8 mouse cellular contexts compared by ENCODE assay signal in genomic region chr19:58413290-58413689, GRCm38 (mm10). TPM values are rescaled to one million over a fixed set of nuclear protein-coding genes. Genes with fewer than 3 reads are reported as not detected.
DNase-seq lines count a peak whose midpoint lies in the region; ATAC-seq and TF ChIP-seq lines count a peak whose summit lies in the region.

No protein-coding gene starts in this region.

- no peak for TF ChIP-seq EP300 in MEL (IDR thresholded peaks at IDR 0.05; ENCODE audit: low read depth in 1 of 2, low read length in 2 of 2)

- no peak overlapping the region for H3K9ac ChIP-seq in MEL (ENCODE audit: control insufficient read depth, low read depth, low read length, poor library complexity, severe bottlenecking)
- H3K9ac ChIP-seq in embryonic facial prominence, embryonic 14.5 days (ENCODE audit: low read depth, low read length): no peak overlapping the region

- ATAC-seq in embryonic facial prominence, embryonic 14.5 days (ENCODE audit: low read depth): peak; percentile 44; the same call in 1 of the 2 replicates
- no peak for ATAC-seq in erythroid progenitor cell, adult 5-6 weeks (replicated peaks; ENCODE audit: low FRiP score, poor library complexity, severe bottlenecking)

- no peaks in the 10 kb centered on the region for H3K9me3 ChIP-seq in heart, embryonic 10.5 days
- peaks cover 3% of the 10 kb centered on the region for H3K9me3 ChIP-seq in MEL (replicated peaks; ENCODE audit: insufficient read depth, low read length)
- no peaks in the 10 kb centered on the region for H3K9me3 ChIP-seq in embryonic facial prominence, embryonic 14.5 days (ENCODE audit: control insufficient read depth, low read length)

- peak; percentile 22 to 51 for DNase-seq in heart, adult 18-20 months
- no peak for DNase-seq in heart, embryonic 10.5 days (ENCODE audit: low spot score)
- DNase-seq in MEL (ENCODE audit: low read depth, low spot score): peak; percentile 6
- peak; percentile 94 for DNase-seq in embryonic facial prominence, embryonic 14.5 days (ENCODE audit: low spot score)
- peak; percentile 67 to 79 for DNase-seq in kidney, adult 8-10 months
- peak; percentile 87 for DNase-seq in lung, postnatal 36 days
- no peak for DNase-seq in Muller cell, postnatal 12 days (ENCODE audit: inconsistent ontology term)

- TF ChIP-seq CTCF in MEL (IDR thresholded peaks at IDR 0.05 in 2 of 3, conservative IDR thresholded peaks at IDR 0.05 in 1 of 3; ENCODE audit: control insufficient read depth in 1 of 3, insufficient read depth in 1 of 3, low read depth in 2 of 3, low read length in 3 of 3, poor library complexity in 1 of 3, severe bottlenecking in 1 of 3): no peak

- no peaks in the 10 kb centered on the region for H3K27me3 ChIP-seq in heart, embryonic 10.5 days (ENCODE audit: insufficient read depth, poor library complexity, severe bottlenecking)
- no peaks in the 10 kb centered on the region for H3K27me3 ChIP-seq in MEL (ENCODE audit: control insufficient read depth in 1 of 2, insufficient read depth in 2 of 2, low read length in 2 of 2)
- H3K27me3 ChIP-seq in embryonic facial prominence, embryonic 14.5 days (replicated peaks; ENCODE audit: control insufficient read depth, insufficient read depth, low read length): no peaks in the 10 kb centered on the region

- no peak for TF ChIP-seq POLR2A in MEL (IDR thresholded peaks at IDR 0.05; ENCODE audit: control insufficient read depth in 1 of 2, insufficient read depth in 1 of 2, low read depth in 1 of 2, low read length in 2 of 2, poor library complexity in 1 of 2)

- no peak for TF ChIP-seq RAD21 in MEL (IDR thresholded peaks at IDR 0.05; ENCODE audit: low read depth, low read length)

- no peak overlapping the region for H3K27ac ChIP-seq in heart, embryonic 10.5 days
- no peak overlapping the region for H3K27ac ChIP-seq in MEL (ENCODE audit: control insufficient read depth, low read depth, low read length)
- no peak overlapping the region for H3K27ac ChIP-seq in embryonic facial prominence, embryonic 14.5 days (replicated peaks; ENCODE audit: low read depth, low read length)

- 42% methylated on average over 8 of the region's 8 CpGs for WGBS in heart, embryonic 10.5 days
- 18% methylated on average over 8 of the region's 8 CpGs for WGBS in embryonic facial prominence, embryonic 14.5 days

- H3K4me3 ChIP-seq in heart, embryonic 10.5 days: no peak overlapping the region
- no peak overlapping the region for H3K4me3 ChIP-seq in MEL (ENCODE audit: control insufficient read depth in 1 of 2, insufficient read depth in 1 of 2, low read depth in 2 of 2, low read length in 2 of 2)
- H3K4me3 ChIP-seq in embryonic facial prominence, embryonic 14.5 days (ENCODE audit: low read depth, low read length): no peak overlapping the region

- no peaks in the 10 kb centered on the region for H3K36me3 ChIP-seq in heart, embryonic 10.5 days
- no peaks in the 10 kb centered on the region for H3K36me3 ChIP-seq in MEL (ENCODE audit: control insufficient read depth in 1 of 2, insufficient read depth in 2 of 2, low read length in 2 of 2)
- no peaks in the 10 kb centered on the region for H3K36me3 ChIP-seq in embryonic facial prominence, embryonic 14.5 days (ENCODE audit: control insufficient read depth, insufficient read depth, low read length)

- H3K79me2 ChIP-seq in MEL (ENCODE audit: control insufficient read depth, insufficient read depth, low read length, poor library complexity): no peaks in the 10 kb centered on the region

- peak overlapping the region; percentile 33 for H3K4me2 ChIP-seq in embryonic facial prominence, embryonic 14.5 days (ENCODE audit: low read depth, low read length)

- H3K4me1 ChIP-seq in heart, embryonic 10.5 days: no peaks in the 10 kb centered on the region
- H3K4me1 ChIP-seq in MEL (ENCODE audit: control insufficient read depth in 1 of 2, insufficient read depth in 2 of 2, low read length in 2 of 2): no peaks in the 10 kb centered on the region
- H3K4me1 ChIP-seq in embryonic facial prominence, embryonic 14.5 days (ENCODE audit: control insufficient read depth, insufficient read depth, low read length): 0 out of 2 replicates have a peak, but pooled peaks cover 4% of the 10 kb centered on the region

TF ChIP-seq in MEL, 35 proteins besides CTCF, POLR2A, EP300 and RAD21:
- TF ChIP-seq GATA1 (IDR thresholded peaks at IDR 0.05; ENCODE audit: low read depth, low read length) (no peak), CHD1 (IDR thresholded peaks at IDR 0.05; ENCODE audit: low read depth, low read length) (no peak), BHLHE40 (IDR thresholded peaks at IDR 0.05; ENCODE audit: borderline replicate concordance, low read depth, low read length) (no peak), POLR2AphosphoS5 (IDR thresholded peaks at IDR 0.05; ENCODE audit: borderline replicate concordance, low read depth, low read length) (no peak), JUND (IDR thresholded peaks at IDR 0.05; ENCODE audit: low read depth, low read length) (no peak), MAZ (IDR thresholded peaks at IDR 0.05; ENCODE audit: low read depth, low read length) (no peak), TBP (IDR thresholded peaks at IDR 0.05; ENCODE audit: low read depth, low read length) (no peak), MYB (IDR thresholded peaks at IDR 0.05; ENCODE audit: low read depth, low read length) (no peak)

RNA-seq across cellular contexts. Expression of gene Gfra1, which starts 42.4 kb away (rescaled TPM):
- 1 to 10 TPM; 4.9 TPM for total RNA-seq in heart, adult 18-20 months (2021)
- polyA plus RNA-seq in heart, embryonic 10.5 days (2016; fragmentation: Nextera tagmentation; extraction: Ambion mirVana): 2.1 and 6.0 TPM in 2 replicates
- not detected in 2 replicates for total RNA-seq in MEL (2012; rRNA removed)
- not detected for polyA plus RNA-seq in MEL (2012; ENCODE audit: insufficient read depth in 1 of 2, insufficient read length in 2 of 2, low read depth in 1 of 2, low replicate concordance in 2 of 2, missing spikeins in 1 of 2)
- polyA plus RNA-seq in embryonic facial prominence, embryonic 14.5 days (2014; fragmentation: Nextera tagmentation; extraction: Ambion mirVana): 22.5 and 25.0 TPM in 2 replicates
- total RNA-seq in erythroid progenitor cell, adult 5-6 weeks (2015; ENCODE audit: low replicate concordance): 2.5 and 5.9 TPM in 2 replicates
- total RNA-seq in erythroid progenitor cell, adult 5-6 weeks (2017; ENCODE audit: low replicate concordance): 1.2 and 3.5 TPM in 2 replicates

Comparison
In these comparisons a context has a peak if more than half of its experiments do, and no peak if none do; other contexts are left out.
1. DNase-seq: peak in heart, adult 18-20 months (2 of 2), MEL (single experiment), embryonic facial prominence, embryonic 14.5 days (single experiment), kidney, adult 8-10 months (2 of 2) and lung, postnatal 36 days (single experiment); none in heart, embryonic 10.5 days (single experiment) and Muller cell, postnatal 12 days (single experiment).